Mouse (Mus musculus): ENCODE results near the gene Uap1.

Uap1 gene

GRCm38 (mm10) chr1:170174814-170175332 is at the start of gene Uap1:
Gene Uap1 (minus strand): TSS chr1:170174957.
- no peak; the same call in 1 of the 2 replicates for TF ChIP-seq GATA4 (IDR thresholded peaks at IDR 0.05; ENCODE audit: insufficient replicate concordance, low read length)

- TF ChIP-seq GATA4 (IDR thresholded peaks at IDR 0.05; ENCODE audit: insufficient replicate concordance, low read length) = no peak
These were observed 48.5 kb upstream of the Uap1 start for GRCm38 (mm10) chr1:170223276-170223675.

- no peak for TF ChIP-seq GATA4 (IDR thresholded peaks at IDR 0.05; ENCODE audit: insufficient replicate concordance, low read length)
These were observed 45.6 kb upstream of the Uap1 start for GRCm38 (mm10) chr1:170220351-170220750.

GRCm38 (mm10) chr1:170218091-170218884 is 43.5 kb upstream of the Uap1 start:
- TF ChIP-seq GATA4 (IDR thresholded peaks at IDR 0.05; ENCODE audit: insufficient replicate concordance, low read length) = no peak

GRCm38 (mm10) chr1:170215590-170215989 is 40.8 kb upstream of the Uap1 start:
- TF ChIP-seq GATA4 (IDR thresholded peaks at IDR 0.05; ENCODE audit: insufficient replicate concordance, low read length) = no peak

- no peak; the same call in 1 of the 2 replicates for TF ChIP-seq GATA4 (IDR thresholded peaks at IDR 0.05; ENCODE audit: insufficient replicate concordance, low read length)
These were observed 40.2 kb upstream of the Uap1 start, which contains the start of gene Uhmk1 for GRCm38 (mm10) chr1:170214757-170215522. Gene Uhmk1 (minus strand): TSS chr1:170215397.

GRCm38 (mm10) chr1:170214383-170214756 is 39.6 kb upstream of the Uap1 start:
- no peak for TF ChIP-seq GATA4 (IDR thresholded peaks at IDR 0.05; ENCODE audit: insufficient replicate concordance, low read length)

- TF ChIP-seq GATA4 (IDR thresholded peaks at IDR 0.05; ENCODE audit: insufficient replicate concordance, low read length) = no peak
These were observed 38.6 kb upstream of the Uap1 start for GRCm38 (mm10) chr1:170213181-170213879.

- no peak for TF ChIP-seq GATA4 (IDR thresholded peaks at IDR 0.05; ENCODE audit: insufficient replicate concordance, low read length)
These were observed 31.6 kb upstream of the Uap1 start for GRCm38 (mm10) chr1:170206395-170206794.

- no peak for TF ChIP-seq GATA4 (IDR thresholded peaks at IDR 0.05; ENCODE audit: insufficient replicate concordance, low read length)
These were observed 25.6 kb upstream of the Uap1 start for GRCm38 (mm10) chr1:170200379-170200778.

- TF ChIP-seq GATA4 (IDR thresholded peaks at IDR 0.05; ENCODE audit: insufficient replicate concordance, low read length) = no peak
These were observed 21.5 kb upstream of the Uap1 start for GRCm38 (mm10) chr1:170196211-170196610.

GRCm38 (mm10) chr1:170191925-170192324 is 17.2 kb upstream of the Uap1 start:
- TF ChIP-seq GATA4 (IDR thresholded peaks at IDR 0.05; ENCODE audit: insufficient replicate concordance, low read length) = no peak

GRCm38 (mm10) chr1:170190225-170190624 is 15.5 kb upstream of the Uap1 start:
- TF ChIP-seq GATA4 (IDR thresholded peaks at IDR 0.05; ENCODE audit: insufficient replicate concordance, low read length) = no peak

GRCm38 (mm10) chr1:170188601-170189000 is 13.8 kb upstream of the Uap1 start:
- no peak for TF ChIP-seq GATA4 (IDR thresholded peaks at IDR 0.05; ENCODE audit: insufficient replicate concordance, low read length)

- no peak for TF ChIP-seq GATA4 (IDR thresholded peaks at IDR 0.05; ENCODE audit: insufficient replicate concordance, low read length)
These were observed 11.8 kb upstream of the Uap1 start for GRCm38 (mm10) chr1:170186531-170186930.

Measured in liver, adult (tissue).